Mouse (Mus musculus): ENCODE measurements around the gene Fam213b.

GRCm38 (mm10) chr4:154928395-154929087, 29.6 kb upstream of the Fam213b start, which contains the start of gene Tnfrsf14:
- no peak for TF ChIP-seq CTCF (IDR thresholded peaks at IDR 0.05; ENCODE audit: low read depth, low read length)
- TF ChIP-seq POLR2A (IDR thresholded peaks at IDR 0.05; ENCODE audit: borderline replicate concordance, low read depth, low read length), result no peak
